Mouse (Mus musculus): ENCODE data around the gene Ripor1. TPM values are rescaled to one million over a fixed set of nuclear protein-coding genes. Genes with fewer than 3 reads are reported as not detected.
A peak's percentile ranks its signal among the peaks of the same experiment; 100 is the strongest.
"Not testable (repeated sequence)": the region's sequence is repeated elsewhere in the genome, so short reads cannot be mapped to it uniquely, and the experiment has no call there.

The Ripor1 gene
- total RNA-seq (2021): 10 to 100 TPM; 70.3 to 89.3 TPM

DNA sequence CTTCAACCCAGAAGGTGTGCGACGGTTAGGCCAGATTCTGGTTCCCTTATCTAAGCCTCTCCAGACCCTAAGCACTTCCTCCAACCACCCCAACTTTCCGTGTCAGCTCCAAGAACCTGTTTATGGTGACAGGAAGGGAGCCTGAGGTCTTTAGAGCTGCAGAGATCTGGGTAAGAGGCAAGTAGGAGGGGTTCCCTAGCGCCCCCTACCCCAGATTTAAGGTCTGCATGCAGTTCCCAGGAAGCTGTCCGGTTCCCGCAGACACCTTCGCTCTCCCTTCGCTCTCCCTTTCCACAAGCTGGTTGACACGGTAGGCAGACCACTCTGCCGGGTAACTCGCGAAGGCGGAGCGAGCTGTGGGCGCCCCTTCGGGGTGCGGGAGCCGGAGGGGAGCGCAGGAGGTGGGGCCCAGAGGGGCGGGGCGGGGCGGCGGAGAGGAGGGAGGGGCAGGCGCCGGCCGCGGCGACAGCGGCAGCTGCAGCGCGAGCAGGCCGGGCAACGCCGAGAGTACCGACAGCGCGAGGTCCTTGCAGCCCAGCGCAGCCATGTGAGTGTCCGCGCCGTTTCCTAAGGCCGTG is at the start of gene Ripor1:
TSS of gene Ripor1 (plus strand) at position 452 of the 578 bp plus-strand sequence.
- intact Hi-C loops (cut with DNase I): no loop called here
- peak; percentile 79 to 84 for DNase-seq (ENCODE audit: low spot score in 2 of 2)

GRCm38 (mm10) chr8:105562863-105563262 is 42.2 kb upstream of the Ripor1 start:
- no peak for DNase-seq (ENCODE audit: low spot score in 2 of 2)
- intact Hi-C loops (cut with DNase I): no loop called here

GRCm38 (mm10) chr8:105563871-105564270 is 41.2 kb upstream of the Ripor1 start:
- intact Hi-C loops (cut with DNase I): no loop called here
- no peak for DNase-seq (ENCODE audit: low spot score in 2 of 2)

DNA sequence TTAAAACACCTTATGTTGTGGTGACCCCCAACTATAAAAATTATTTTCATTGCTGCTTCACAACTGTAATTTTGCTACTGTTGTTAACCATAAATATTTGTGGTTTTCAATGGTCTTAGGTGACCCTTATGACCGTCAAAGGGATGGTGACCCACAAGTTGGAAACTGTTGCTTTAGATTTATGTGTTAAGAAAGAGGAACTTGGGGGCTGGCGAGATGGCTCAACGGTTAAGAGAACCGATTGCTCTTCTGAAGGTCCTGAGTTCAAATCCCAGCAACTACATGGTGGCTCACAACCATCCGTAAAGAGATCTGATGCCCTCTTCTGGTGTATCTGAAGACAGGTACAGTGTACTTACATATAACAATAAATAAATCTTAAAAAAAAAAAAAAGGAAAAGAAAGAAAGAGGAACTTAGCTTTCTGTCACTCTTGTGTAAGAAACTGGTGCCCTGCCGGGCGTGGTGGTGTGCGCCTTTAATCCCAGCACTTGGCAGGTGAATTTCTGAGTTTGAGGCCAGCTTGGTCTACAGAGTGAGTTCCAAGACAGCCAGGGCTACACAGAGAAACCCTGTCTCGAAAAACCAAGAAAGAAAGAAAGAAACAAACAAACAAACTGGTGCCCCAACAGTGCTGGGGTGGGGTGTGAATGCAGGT is 40.4 kb upstream of the Ripor1 start:
- intact Hi-C loops (cut with DNase I); DNase-seq (ENCODE audit: low spot score in 2 of 2): not testable (repeated sequence)

DNA sequence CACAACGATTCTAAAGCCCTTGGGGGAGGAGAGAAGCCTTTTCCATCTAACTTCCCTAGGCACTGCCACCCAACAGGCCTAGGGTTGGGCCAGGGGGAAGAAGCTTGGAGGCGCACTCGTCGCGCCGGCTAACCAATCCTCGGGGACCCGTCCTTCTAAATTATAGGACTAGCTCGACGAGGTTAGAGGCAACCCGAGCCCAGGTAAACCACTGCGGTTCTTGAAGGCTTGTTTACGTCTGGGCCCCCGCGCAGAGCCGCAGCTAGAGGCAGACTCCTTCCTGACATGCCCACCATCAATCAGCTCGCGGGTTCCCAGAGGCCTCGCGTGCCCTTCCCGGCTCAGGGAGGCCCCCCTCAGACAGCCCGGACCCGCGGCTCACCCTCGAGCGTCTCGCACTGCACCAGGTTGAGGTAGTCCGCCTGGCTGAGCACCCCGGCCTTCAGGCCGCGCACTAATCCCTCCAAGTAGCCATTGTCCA is 39.6 kb upstream of the Ripor1 start:
- DNase-seq (ENCODE audit: low spot score in 2 of 2): no peak
- intact Hi-C loops (cut with DNase I): no loop called here

DNA sequence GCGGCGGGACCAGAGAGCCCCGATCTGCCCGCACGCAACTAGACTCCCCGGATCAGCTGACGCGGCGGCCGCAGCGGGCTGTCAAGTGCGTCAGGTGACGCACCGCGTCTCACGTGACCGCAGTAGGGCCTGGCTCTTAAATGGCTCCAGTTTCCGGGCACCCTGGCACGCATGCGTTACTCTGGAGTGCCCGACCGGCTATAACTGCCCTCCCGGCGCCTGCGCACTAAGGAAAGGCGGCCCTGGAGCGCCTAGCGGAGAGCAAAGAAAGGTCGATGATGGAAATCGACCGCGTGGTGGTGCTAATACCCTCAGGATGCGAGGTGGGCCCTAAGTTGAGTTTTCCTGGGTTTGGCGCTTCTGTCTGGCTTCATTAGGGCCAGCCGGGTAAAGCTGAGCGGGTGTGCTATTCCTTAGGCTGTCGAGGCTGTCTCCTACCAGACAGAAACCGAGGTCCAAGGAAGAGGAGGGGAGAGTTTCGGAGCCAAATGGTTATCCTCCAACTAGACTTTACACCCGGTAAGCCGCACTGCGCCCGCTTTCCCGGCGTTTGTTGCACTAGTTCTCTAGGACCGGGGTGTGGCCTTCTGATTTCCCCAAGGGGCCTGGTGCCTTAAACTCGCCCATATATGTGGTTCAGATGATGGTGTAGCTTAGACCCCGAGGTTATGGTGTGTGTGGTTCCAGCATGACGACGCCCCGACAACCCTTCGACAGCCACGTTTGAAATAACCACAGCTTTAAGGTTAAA is 38.9 kb upstream of the Ripor1 start, which contains the start of gene Atp6v0d1:
TSS of gene Atp6v0d1 (minus strand) at position 96 of the 751 bp plus-strand sequence.
- peak; percentile 99 to 100 for DNase-seq (ENCODE audit: low spot score in 2 of 2)
- intact Hi-C loops (cut with DNase I): loop anchor here (1.0 to 2.0 kb wide), 2 partner anchors 41 to 70 kb away; partner anchors contain the start of gene Ctcf

DNA sequence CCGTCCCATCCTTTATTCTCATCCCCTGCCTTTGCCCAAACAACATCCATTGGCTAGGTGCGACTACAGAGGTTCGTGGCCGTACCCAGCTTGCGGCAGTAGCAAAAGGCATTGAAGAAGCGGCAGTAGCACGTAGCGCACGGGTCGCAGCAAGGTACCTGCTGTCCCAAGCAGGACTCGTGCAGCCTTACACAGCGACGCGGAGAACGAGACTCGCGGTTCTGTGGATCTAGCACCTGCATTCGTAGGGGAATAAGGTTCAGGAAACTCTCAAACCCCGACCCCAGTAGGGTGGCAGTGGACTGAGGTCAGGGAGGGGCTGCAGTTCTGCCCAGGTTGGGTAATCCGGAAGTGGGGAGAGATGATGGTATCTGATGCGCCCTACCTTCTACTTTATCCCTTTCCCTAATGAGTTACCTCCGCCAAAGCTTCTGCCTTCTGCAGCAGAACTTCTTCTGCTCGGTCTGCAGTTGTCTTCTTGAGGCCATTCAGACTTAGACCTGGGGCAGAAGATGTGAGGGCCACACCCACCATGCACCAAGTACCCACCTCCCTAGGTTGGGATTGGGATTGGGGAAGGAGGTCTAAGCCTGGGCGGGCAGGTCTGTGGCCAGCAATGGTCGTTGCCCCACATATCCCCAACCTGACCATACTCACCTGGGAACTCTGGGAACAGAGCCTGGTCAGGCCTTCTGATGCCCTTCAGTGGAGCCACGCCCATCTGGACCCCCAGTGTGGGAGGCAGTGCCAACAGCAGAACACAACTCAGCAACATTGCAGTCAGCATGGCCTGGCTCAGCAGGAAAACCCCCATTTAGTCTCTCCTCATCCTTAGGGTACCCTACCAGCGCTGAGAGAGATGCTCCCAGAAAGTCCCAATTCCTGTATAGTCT is 38.1 kb upstream of the Ripor1 start:
- intact Hi-C loops (cut with DNase I): loop anchor here (1.0 to 2.0 kb wide), 2 partner anchors 40 to 69 kb away; partner anchors contain the start of gene Ctcf
- peak in 1 of 2 experiments; percentile 14 for DNase-seq (ENCODE audit: low spot score in 2 of 2)

- intact Hi-C loops (cut with DNase I): no loop called here
- DNase-seq (ENCODE audit: low spot score in 2 of 2): peak; percentile 39 to 40
Measured at GRCm38 (mm10) chr8:105571810-105572209, 33.2 kb upstream of the Ripor1 start.

GRCm38 (mm10) chr8:105573427-105573826 is 31.6 kb upstream of the Ripor1 start:
- no peak for DNase-seq (ENCODE audit: low spot score in 2 of 2)
- intact Hi-C loops (cut with DNase I): no loop called here

DNA sequence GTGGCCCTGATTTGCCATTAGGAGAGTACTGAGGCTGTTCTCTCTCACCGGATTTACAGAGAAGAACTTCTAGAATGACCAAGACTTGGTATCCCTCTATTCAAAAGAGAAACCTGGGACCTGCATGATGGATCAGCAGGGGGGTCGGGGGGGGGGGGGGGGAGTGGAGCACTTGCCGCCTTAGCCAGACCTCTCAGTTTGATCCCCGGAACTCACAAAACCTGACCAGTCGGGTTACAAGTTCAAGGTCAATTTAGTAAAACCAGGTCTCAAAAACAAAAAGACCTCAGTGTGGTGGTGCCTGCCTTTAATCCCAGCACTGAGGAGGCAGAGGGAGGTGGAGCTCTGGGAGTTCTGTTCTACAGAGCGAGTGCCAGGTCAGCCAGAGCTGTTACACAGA is 30.3 kb upstream of the Ripor1 start:
- intact Hi-C loops (cut with DNase I): no loop called here
- DNase-seq (ENCODE audit: low spot score in 2 of 2): no peak

- no peak for DNase-seq (ENCODE audit: low spot score in 2 of 2)
- intact Hi-C loops (cut with DNase I): no loop called here
Measured at GRCm38 (mm10) chr8:105575538-105575937, 29.5 kb upstream of the Ripor1 start.

DNA sequence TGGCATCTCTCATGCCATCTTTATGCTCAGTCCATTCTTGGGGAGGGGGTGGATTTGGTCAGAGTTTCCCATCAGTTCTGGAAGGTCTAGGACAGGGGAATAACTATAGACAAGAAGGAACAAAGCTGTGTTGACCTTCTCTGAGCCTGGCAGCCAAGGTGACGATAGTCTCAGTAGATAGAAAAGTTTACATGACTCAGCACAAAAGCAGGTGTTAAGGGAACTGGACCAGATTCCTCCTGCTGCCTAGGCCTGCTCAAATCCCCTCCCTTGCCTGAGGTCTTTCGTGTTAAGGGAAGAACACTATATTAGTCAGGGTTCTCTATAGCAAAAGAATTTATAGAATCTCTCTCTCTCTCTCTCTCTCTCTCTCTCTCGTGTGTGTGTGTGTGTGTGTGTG is 25.3 kb upstream of the Ripor1 start:
- DNase-seq (ENCODE audit: low spot score in 2 of 2): no peak
- intact Hi-C loops (cut with DNase I): no loop called here

- intact Hi-C loops (cut with DNase I): no loop called here
- no peak for DNase-seq (ENCODE audit: low spot score in 2 of 2)
Measured at GRCm38 (mm10) chr8:105592431-105592830, 12.6 kb upstream of the Ripor1 start.

DNA sequence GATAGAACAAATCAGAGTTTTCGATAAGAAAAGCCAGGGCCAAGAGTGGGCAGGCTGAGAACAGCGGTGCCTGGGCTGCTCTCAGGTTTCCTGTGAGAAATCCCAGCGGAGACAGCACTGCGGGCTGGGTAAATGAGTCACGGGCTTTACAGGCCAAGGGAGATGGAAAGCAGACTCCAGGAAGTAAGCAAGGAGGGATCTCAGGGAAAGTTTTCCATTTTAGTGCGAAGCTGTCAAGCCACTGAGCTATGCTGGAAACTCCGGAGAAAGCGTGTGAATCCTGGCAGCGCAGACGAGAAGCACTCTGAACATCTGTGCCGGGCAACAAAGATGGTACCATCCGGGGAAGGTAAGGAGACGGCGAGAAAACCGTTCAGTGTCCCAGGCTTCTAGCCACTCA is 11.2 kb upstream of the Ripor1 start:
- DNase-seq (ENCODE audit: low spot score in 2 of 2): peak in 1 of 2 experiments; percentile 42
- intact Hi-C loops (cut with DNase I): no loop called here

DNA sequence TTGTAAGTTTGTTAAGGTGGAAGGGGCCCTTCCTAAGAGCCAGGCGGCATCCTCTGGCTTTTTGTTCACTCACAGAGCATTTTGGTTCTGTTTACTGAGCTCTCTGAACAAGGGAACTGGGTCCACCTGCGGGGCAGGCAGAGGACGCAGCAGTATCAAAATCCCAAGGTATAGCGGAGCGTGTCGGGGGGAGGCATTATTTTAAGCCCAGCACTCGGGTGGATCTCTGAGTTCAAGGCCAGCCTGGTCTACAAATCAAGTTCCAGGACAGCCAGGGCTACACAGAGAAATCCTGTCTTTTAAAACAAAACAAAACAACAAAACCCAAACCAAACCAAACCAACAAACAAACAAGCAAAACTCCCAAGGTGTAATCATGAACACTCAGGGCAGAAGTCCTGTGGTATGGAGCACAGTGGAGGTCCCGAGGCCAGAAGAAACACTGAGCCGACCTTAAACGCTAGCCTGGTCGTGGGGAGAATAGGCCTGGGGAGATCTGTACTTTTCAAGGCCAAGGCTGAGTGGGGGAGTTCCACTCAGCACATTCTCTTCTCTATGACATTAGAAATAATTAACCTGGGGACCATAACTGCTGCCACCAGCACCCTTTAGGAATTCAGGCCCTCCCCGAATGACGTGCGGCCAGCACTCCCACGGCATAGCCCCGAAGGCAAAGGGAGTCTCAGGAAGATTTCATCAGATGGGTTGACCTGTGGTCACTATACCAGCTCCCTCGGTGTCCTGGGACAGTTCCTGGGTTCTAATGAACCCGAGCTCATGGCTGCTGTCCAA is 10.4 kb upstream of the Ripor1 start:
- no peak for DNase-seq (ENCODE audit: low spot score in 2 of 2)
- intact Hi-C loops (cut with DNase I): no loop called here

- intact Hi-C loops (cut with DNase I): no loop called here
- peak in 1 of 2 experiments; percentile 29 for DNase-seq (ENCODE audit: low spot score in 2 of 2)
Measured at GRCm38 (mm10) chr8:105596362-105597034, 8.6 kb upstream of the Ripor1 start.

- intact Hi-C loops (cut with DNase I): no loop called here
- DNase-seq (ENCODE audit: low spot score in 2 of 2): no peak
Measured at GRCm38 (mm10) chr8:105598777-105599176, 6.3 kb upstream of the Ripor1 start.

GRCm38 (mm10) chr8:105601301-105601700 is 3.8 kb upstream of the Ripor1 start:
- intact Hi-C loops (cut with DNase I): no loop called here
- DNase-seq (ENCODE audit: low spot score in 2 of 2): no peak
